Mouse (Mus musculus) MEL (cell line): ENCODE data around the gene Nelfa. TPM values are rescaled to one million over a fixed set of nuclear protein-coding genes. Genes with fewer than 3 reads are reported as not detected.

Source experiments
- DNase-seq: peaks from one replicate; pipeline ENCODE4 v3.0.0; 2011; ENCODE audit warnings: low read depth, low spot score
- H3K27ac ChIP-seq: 2 replicates; pipeline ENCODE4 v1.5.1; 2012; ENCODE audit warnings: low read depth, mild to moderate bottlenecking, control low read depth, low read length, moderate library complexity; ENCODE audit not compliant: control insufficient read depth
- H3K27me3 ChIP-seq, 2 experiments: fragments of 150-350 bp in 1 of 2; sonication (generic) in 1 of 2; 2 replicates each; pipeline ENCODE4 v1.6.1; 2012; ENCODE audit warnings: low read length in 2 of 2, mild to moderate bottlenecking in 2 of 2, improper control_type of control experiment in 1 of 2, moderate library complexity in 1 of 2; ENCODE audit not compliant: insufficient read depth in 2 of 2, control insufficient read depth in 1 of 2
- H3K36me3 ChIP-seq, 2 experiments: 2 replicates each; pipeline ENCODE4 v1.6.1; 2012 to 2014; ENCODE audit warnings: low read length in 2 of 2, improper control_type of control experiment in 1 of 2, inconsistent platforms in 1 of 2, mild to moderate bottlenecking in 1 of 2; ENCODE audit not compliant: insufficient read depth in 2 of 2, control insufficient read depth in 1 of 2
- H3K4me1 ChIP-seq, 2 experiments: fragments of 150-350 bp in 1 of 2; sonication (generic) in 1 of 2; 2 replicates each; pipeline ENCODE4 v1.6.1; 2012; ENCODE audit warnings: low read length in 2 of 2, improper control_type of control experiment in 1 of 2, mild to moderate bottlenecking in 1 of 2; ENCODE audit not compliant: insufficient read depth in 2 of 2, control insufficient read depth in 1 of 2
- H3K4me3 ChIP-seq, 2 experiments: fragments of 150-350 bp in 1 of 2; sonication (generic) in 1 of 2; 2 replicates each; pipeline ENCODE4 v1.5.1; 2012; ENCODE audit warnings: low read depth in 2 of 2, low read length in 2 of 2, mild to moderate bottlenecking in 2 of 2, moderate library complexity in 2 of 2, control low read depth in 1 of 2, improper control_type of control experiment in 1 of 2; ENCODE audit not compliant: control insufficient read depth in 1 of 2, insufficient read depth in 1 of 2
- H3K79me2 ChIP-seq: 2 replicates; pipeline ENCODE4 v1.6.1; 2012; ENCODE audit warnings: mild to moderate bottlenecking, low read length, moderate library complexity; ENCODE audit not compliant: control insufficient read depth, poor library complexity, insufficient read depth
- H3K9ac ChIP-seq: 2 replicates; pipeline ENCODE4 v1.6.1; 2012; ENCODE audit warnings: low read depth, mild to moderate bottlenecking, control low read depth, low read length, moderate library complexity; ENCODE audit not compliant: control insufficient read depth, poor library complexity, severe bottlenecking
- H3K9me3 ChIP-seq: fragments of 150-350 bp; sonication (generic); replicated peaks from 2 replicates; pipeline ENCODE4 v1.6.1; 2012; ENCODE audit warnings: mild to moderate bottlenecking, low read length, improper control_type of control experiment, moderate library complexity; ENCODE audit not compliant: insufficient read depth
- BHLHE40 ChIP-seq: IDR thresholded peaks from 2 replicates; pipeline ENCODE4 v1.6.1; 2012; ENCODE audit warnings: low read depth, mild to moderate bottlenecking, inconsistent platforms, low read length, improper control_type of control experiment, borderline replicate concordance
- CHD1 ChIP-seq: IDR thresholded peaks from 2 replicates; pipeline ENCODE4 v1.6.1; 2012; ENCODE audit warnings: low read depth, mild to moderate bottlenecking, inconsistent platforms, low read length, improper control_type of control experiment
- CHD2 ChIP-seq: IDR thresholded peaks from 2 replicates; pipeline ENCODE4 v1.6.1; 2011; ENCODE audit warnings: low read length, improper control_type of control experiment
- CTCF ChIP-seq, 3 experiments: IDR thresholded peaks in 2 of 3; conservative IDR thresholded peaks in 1 of 3; 2 replicates each; pipeline ENCODE4 v1.5.1; 2011 to 2012; ENCODE audit warnings: low read length in 3 of 3, low read depth in 2 of 3, mild to moderate bottlenecking in 2 of 3, improper control_type of control experiment in 1 of 3, inconsistent platforms in 1 of 3, mixed read lengths in 1 of 3, moderate library complexity in 1 of 3; ENCODE audit not compliant: control insufficient read depth in 1 of 3, insufficient read depth in 1 of 3, poor library complexity in 1 of 3, severe bottlenecking in 1 of 3
- E2F4 ChIP-seq: IDR thresholded peaks from 2 replicates; pipeline ENCODE4 v1.6.1; 2011; ENCODE audit warnings: low read depth, low read length, improper control_type of control experiment, borderline replicate concordance
- ELF1 ChIP-seq: IDR thresholded peaks from 2 replicates; pipeline ENCODE4 v1.6.1; 2014; ENCODE audit warnings: low read depth, mild to moderate bottlenecking, inconsistent platforms, low read length, improper control_type of control experiment, moderate library complexity
- ETS1 ChIP-seq: IDR thresholded peaks from 2 replicates; pipeline ENCODE4 v1.6.1; 2012; ENCODE audit warnings: low read depth, mild to moderate bottlenecking, inconsistent platforms, low read length, improper control_type of control experiment, moderate library complexity
- GABPA ChIP-seq: IDR thresholded peaks from 2 replicates; pipeline ENCODE4 v1.6.1; 2012; ENCODE audit warnings: low read depth, mild to moderate bottlenecking, inconsistent platforms, low read length, improper control_type of control experiment, moderate library complexity
- HCFC1 ChIP-seq: IDR thresholded peaks from 2 replicates; pipeline ENCODE4 v1.6.1; 2012; ENCODE audit warnings: low read depth, mild to moderate bottlenecking, inconsistent platforms, low read length, improper control_type of control experiment, moderate library complexity
- JUND ChIP-seq: IDR thresholded peaks from 2 replicates; pipeline ENCODE4 v1.6.1; 2011; ENCODE audit warnings: low read depth, mild to moderate bottlenecking, improper control_type of control experiment, low read length
- KAT2A ChIP-seq: conservative IDR thresholded peaks from 2 replicates; pipeline ENCODE4 v1.6.1; 2012; ENCODE audit warnings: low read depth, low read length, improper control_type of control experiment, inconsistent platforms
- MAFK ChIP-seq: IDR thresholded peaks from 2 replicates; pipeline ENCODE4 v1.6.1; 2011; ENCODE audit warnings: low read depth, mild to moderate bottlenecking, low read length, improper control_type of control experiment, borderline replicate concordance
- MAX ChIP-seq: IDR thresholded peaks from 2 replicates; pipeline ENCODE4 v1.6.1; 2011; ENCODE audit warnings: low read length, improper control_type of control experiment
- MXI1 ChIP-seq: IDR thresholded peaks from 2 replicates; pipeline ENCODE4 v1.6.1; 2011; ENCODE audit warnings: mild to moderate bottlenecking, low read depth, low read length, improper control_type of control experiment
- MYC ChIP-seq: IDR thresholded peaks from 2 replicates; pipeline ENCODE4 v1.6.1; 2011; ENCODE audit warnings: low read depth, mild to moderate bottlenecking, low read length, improper control_type of control experiment, moderate library complexity
- NELFE ChIP-seq: IDR thresholded peaks from 2 replicates; pipeline ENCODE4 v1.6.1; 2011; ENCODE audit warnings: low read depth, low read length, improper control_type of control experiment
- NRF1 ChIP-seq: IDR thresholded peaks from 2 replicates; pipeline ENCODE4 v1.6.1; 2014; ENCODE audit warnings: low read depth, mild to moderate bottlenecking, inconsistent platforms, low read length, improper control_type of control experiment, moderate library complexity; ENCODE audit not compliant: poor library complexity, insufficient read depth, severe bottlenecking
- POLR2AphosphoS2 ChIP-seq: IDR thresholded peaks from 2 replicates; pipeline ENCODE4 v1.6.1; 2011; ENCODE audit warnings: low read length, improper control_type of control experiment
- POLR2AphosphoS5 ChIP-seq: IDR thresholded peaks from 2 replicates; pipeline ENCODE4 v1.6.1; 2012; ENCODE audit warnings: low read depth, borderline replicate concordance, mild to moderate bottlenecking, inconsistent platforms, low read length, moderate library complexity, mixed read lengths
- RAD21 ChIP-seq: IDR thresholded peaks from 2 replicates; pipeline ENCODE4 v1.6.1; 2011; ENCODE audit warnings: mild to moderate bottlenecking, low read depth, low read length, improper control_type of control experiment
- SIN3A ChIP-seq: IDR thresholded peaks from 2 replicates; pipeline ENCODE4 v1.6.1; 2012; ENCODE audit warnings: low read length, improper control_type of control experiment, inconsistent platforms
- SMC3 ChIP-seq: IDR thresholded peaks from 2 replicates; pipeline ENCODE4 v1.6.1; 2011; ENCODE audit warnings: low read depth, low read length, improper control_type of control experiment
- TAL1 ChIP-seq: IDR thresholded peaks from 2 replicates; pipeline ENCODE4 v1.6.1; 2012; ENCODE audit warnings: mild to moderate bottlenecking, inconsistent platforms, low read length, moderate library complexity, mixed read lengths
- TBP ChIP-seq: IDR thresholded peaks from 2 replicates; pipeline ENCODE4 v1.8.0; 2011; ENCODE audit warnings: low read depth, low read length, improper control_type of control experiment
- TCF12 ChIP-seq: IDR thresholded peaks from 2 replicates; pipeline ENCODE4 v1.6.1; 2014; ENCODE audit warnings: low read depth, mild to moderate bottlenecking, inconsistent platforms, low read length, improper control_type of control experiment, moderate library complexity
- UBTF ChIP-seq: IDR thresholded peaks from 2 replicates; pipeline ENCODE4 v1.6.1; 2012; ENCODE audit warnings: low read depth, mild to moderate bottlenecking, inconsistent platforms, low read length, improper control_type of control experiment, moderate library complexity, borderline replicate concordance; ENCODE audit not compliant: insufficient read depth
- USF2 ChIP-seq, 2 experiments: IDR thresholded peaks; 2 replicates each; pipeline ENCODE4 v1.6.1; 2011 to 2012; ENCODE audit warnings: improper control_type of control experiment in 2 of 2, low read length in 2 of 2, borderline replicate concordance in 1 of 2, inconsistent platforms in 1 of 2, low read depth in 1 of 2, mild to moderate bottlenecking in 1 of 2; ENCODE audit not compliant: insufficient read depth in 1 of 2
- ZC3H11A ChIP-seq: IDR thresholded peaks from 2 replicates; pipeline ENCODE4 v1.6.1; 2012; ENCODE audit warnings: low read depth, mild to moderate bottlenecking, inconsistent platforms, low read length, improper control_type of control experiment
- ZKSCAN1 ChIP-seq: IDR thresholded peaks from 2 replicates; pipeline ENCODE4 v1.6.1; 2012; ENCODE audit warnings: low read depth, mild to moderate bottlenecking, inconsistent platforms, low read length, improper control_type of control experiment, moderate library complexity
- ZMIZ1 ChIP-seq: IDR thresholded peaks from 2 replicates; pipeline ENCODE4 v1.6.1; 2012; ENCODE audit warnings: low read depth, mild to moderate bottlenecking, inconsistent platforms, low read length, improper control_type of control experiment, moderate library complexity
- ZNF384 ChIP-seq: IDR thresholded peaks from 2 replicates; pipeline ENCODE4 v1.6.1; 2012; ENCODE audit warnings: low read depth, mild to moderate bottlenecking, inconsistent platforms, low read length, improper control_type of control experiment
- polyA plus RNA-seq, 2 experiments: library from polyadenylated mRNA; stranded (reverse) in 1 of 2; unstranded in 1 of 2; fragments of >175 nt in 1 of 2; fragments of >200 nt in 1 of 2; gene quantifications; 2 replicates each; pipeline versions ENCODE4 v1.2.1 to v1.2.4; 2012; ENCODE audit warnings: low replicate concordance in 2 of 2, low read depth in 1 of 2; ENCODE audit not compliant: insufficient read length in 2 of 2, insufficient read depth in 1 of 2, missing spikeins in 1 of 2
- total RNA-seq: library from RNA; depleted of rRNA; stranded (reverse); fragments of 300-350 nt; gene quantifications from 2 replicates; pipeline ENCODE4 v1.2.3, GENCODE M21; 2012

Gene Nelfa
- total and polyA plus RNA-seq, 3 experiments: 58.7 to 207 (median 117) TPM

GRCm38 (mm10) chr5:33976267-33976666 is 40.1 kb upstream of the Nelfa start:
- Histone ChIP-seq H3K9ac (no peak overlapping the region), H3K27me3 (peaks cover 19 to 22% of the 10 kb centered on the region in 2 experiments), H3K4me3 (no peak overlapping the region), H3K79me2 (no peaks in the 10 kb centered on the region), H3K4me1 (no peaks in the 10 kb centered on the region), H3K9me3 (no peaks in the 10 kb centered on the region), H3K27ac (no peak overlapping the region), H3K36me3 (no peaks in the 10 kb centered on the region)
- no peak for DNase-seq
- TF ChIP-seq SIN3A (no peak), RAD21 (no peak), CTCF (IDR thresholded peaks at IDR 0.05 in 2 of 3, conservative IDR thresholded peaks at IDR 0.05 in 1 of 3; ENCODE audit: control insufficient read depth in 1 of 3, insufficient read depth in 1 of 3, low read depth in 2 of 3, low read length in 3 of 3, poor library complexity in 1 of 3, severe bottlenecking in 1 of 3) (no peak), ZNF384 (no peak), MAX (no peak), ZC3H11A (no peak), CHD2 (no peak), USF2 (IDR thresholded peaks at IDR 0.05; ENCODE audit: borderline replicate concordance in 1 of 2, insufficient read depth in 1 of 2, low read depth in 1 of 2, low read length in 2 of 2) (no peak), MYC (no peak), ETS1 (no peak), ZKSCAN1 (no peak), E2F4 (no peak), CHD1 (no peak), KAT2A (no peak), POLR2AphosphoS5 (no peak), MXI1 (no peak), UBTF (no peak), GABPA (no peak)

GRCm38 (mm10) chr5:33974736-33975135 is 38.5 kb upstream of the Nelfa start:
- Histone ChIP-seq H3K9ac (no peak overlapping the region), H3K4me3 (no peak overlapping the region), H3K9me3 (no peaks in the 10 kb centered on the region), H3K27me3 (peaks cover 31 to 34% of the 10 kb centered on the region in 2 experiments), H3K4me1 (no peaks in the 10 kb centered on the region), H3K27ac (no peak overlapping the region), H3K36me3 (no peaks in the 10 kb centered on the region), H3K79me2 (no peaks in the 10 kb centered on the region)
- TF ChIP-seq SMC3 (no peak), POLR2AphosphoS5 (no peak), TCF12 (no peak), JUND (no peak), ZMIZ1 (no peak), ELF1 (no peak), NRF1 (no peak), MXI1 (no peak), MAFK (no peak), POLR2AphosphoS2 (no peak), HCFC1 (no peak), NELFE (no peak), TBP (no peak), BHLHE40 (no peak), MYC (no peak), TAL1 (no peak), UBTF (no peak), CHD2 (no peak)
- DNase-seq: no peak
